Mouse (Mus musculus) urinary bladder, adult 18-20 months (tissue): ENCODE measurements at regions not wholly inside any gene's neighbourhood (a gene's known extent, or its start where the extent isn't known, plus 50 kb on each side); places are given as distances from the start of the nearest gene placed in this dataset.

ENCODE experiments used
- DNase-seq, 2 experiments: peaks; one replicate each; pipeline ENCODE4 v3.0.0; 2022; ENCODE audit warnings: low spot score in 2 of 2, mixed read lengths in 2 of 2

- no peak for DNase-seq
These were observed 57.9 kb downstream of the Sox9 start for GRCm38 (mm10) chr11:112839721-112840494.

GRCm38 (mm10) chr11:112840495-112840828 lies 58.4 kb downstream of the Sox9 start:
- no peak for DNase-seq

DNA sequence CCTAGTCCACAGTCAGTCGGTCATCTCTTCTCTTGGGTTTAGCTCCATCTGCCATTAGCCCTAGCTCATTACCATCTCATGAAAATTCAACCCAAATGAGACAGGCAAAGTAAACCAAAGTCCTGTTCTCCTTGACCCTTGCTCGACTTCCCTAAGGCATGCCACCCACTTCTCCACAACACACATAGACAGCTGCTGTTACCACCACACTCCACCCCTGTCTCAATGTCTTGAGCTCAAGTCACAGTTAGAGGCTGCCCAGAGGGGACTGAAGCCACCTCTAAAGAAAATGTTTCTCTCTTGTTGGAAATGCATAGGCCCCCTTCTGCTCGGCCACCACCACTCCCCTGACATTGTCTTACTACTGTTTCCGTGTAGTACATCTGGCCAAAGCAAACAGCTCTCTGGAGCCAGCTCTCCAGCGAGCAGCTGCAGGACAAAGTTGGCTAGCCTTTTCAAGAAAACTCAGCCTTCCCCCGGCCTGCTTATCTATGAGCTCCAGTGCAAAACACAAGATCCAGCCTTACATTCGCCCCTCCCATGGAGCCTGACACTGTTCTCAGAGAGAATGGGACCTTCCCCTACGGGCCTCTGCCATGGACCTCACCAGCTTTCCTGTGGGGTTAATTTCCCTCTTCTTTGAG lies 62.4 kb downstream of the Sox9 start:
- no peak for DNase-seq

DNA sequence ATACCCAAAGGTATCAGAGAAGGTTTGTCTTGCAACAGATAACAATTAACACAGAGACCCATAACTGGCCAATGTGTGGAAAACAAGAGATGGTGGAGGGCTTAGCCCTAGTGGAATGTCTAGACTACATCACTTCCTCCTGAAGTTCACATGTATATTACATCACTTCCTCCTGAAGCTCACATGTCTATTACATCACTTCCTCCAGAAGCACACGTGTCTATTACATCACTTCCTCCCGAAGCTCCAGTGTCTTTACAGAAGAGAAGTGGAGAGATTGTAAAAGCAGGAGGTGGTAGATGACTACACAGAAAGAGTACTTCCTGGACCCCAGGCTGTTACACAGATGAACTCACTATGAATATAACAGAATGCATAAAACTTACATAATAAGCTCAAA lies 65.1 kb downstream of the Sox9 start:
- DNase-seq, result no peak

DNA sequence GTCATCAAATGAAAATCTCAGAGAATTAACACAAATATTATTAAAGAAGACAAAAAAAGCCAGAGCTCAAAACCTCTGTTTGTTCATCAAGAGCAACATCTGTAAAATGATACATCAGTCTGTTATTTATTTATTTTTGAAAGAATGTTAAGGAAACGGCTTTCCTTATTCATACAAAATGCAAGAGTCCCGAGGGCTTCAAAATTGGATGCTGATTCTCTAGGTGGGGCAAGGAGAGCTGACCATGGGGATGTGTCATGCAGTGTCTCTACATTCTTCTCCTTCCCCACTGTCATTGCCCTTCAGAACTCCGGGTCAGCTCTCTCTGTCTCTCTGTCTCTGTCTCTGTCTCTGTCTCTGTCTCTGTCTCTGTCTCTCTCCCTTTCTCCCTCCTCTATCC lies 65.8 kb downstream of the Sox9 start:
- DNase-seq, result no peak

GRCm38 (mm10) chr11:112849974-112850373 lies 68.0 kb downstream of the Sox9 start:
- no peak for DNase-seq

DNA sequence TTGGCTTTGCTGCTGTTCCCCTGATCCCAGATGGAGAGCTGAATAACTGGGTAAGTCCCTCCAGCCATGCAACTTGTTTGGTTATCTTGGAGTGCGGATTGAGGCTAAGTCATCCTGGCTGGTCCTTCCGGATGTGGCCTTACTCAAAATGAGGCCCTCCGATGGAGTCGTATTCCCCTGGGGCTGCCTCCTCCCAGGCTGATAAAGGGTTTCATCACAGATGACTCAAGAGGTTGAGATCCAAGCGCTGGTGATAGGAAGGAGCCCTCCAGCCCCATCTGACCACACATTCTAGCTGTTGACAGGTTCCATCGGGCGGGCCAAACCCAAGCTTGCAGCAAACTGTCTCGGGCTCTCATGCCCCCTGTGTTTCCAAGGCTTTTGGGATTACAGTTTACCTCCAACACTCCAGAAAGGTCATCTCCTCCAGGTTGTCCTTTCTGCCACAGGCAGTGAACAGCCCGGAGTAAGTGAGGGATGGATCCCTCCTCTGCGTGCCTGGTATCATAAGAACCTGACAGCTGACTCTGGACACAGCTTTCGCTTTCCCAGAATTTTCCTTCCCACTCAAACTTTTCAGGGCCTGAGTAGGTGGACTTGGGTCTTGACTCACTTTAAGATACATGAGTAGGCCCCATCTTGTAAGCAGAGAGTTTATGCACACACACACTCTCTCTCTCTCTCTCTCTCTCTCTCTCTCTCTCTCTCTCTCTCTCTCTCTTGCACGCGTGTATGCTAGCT lies 68.7 kb downstream of the Sox9 start:
- DNase-seq, result peak in 1 of 2 experiments; percentile 43

GRCm38 (mm10) chr11:112851321-112851720 lies 69.3 kb downstream of the Sox9 start:
- no peak for DNase-seq

DNA sequence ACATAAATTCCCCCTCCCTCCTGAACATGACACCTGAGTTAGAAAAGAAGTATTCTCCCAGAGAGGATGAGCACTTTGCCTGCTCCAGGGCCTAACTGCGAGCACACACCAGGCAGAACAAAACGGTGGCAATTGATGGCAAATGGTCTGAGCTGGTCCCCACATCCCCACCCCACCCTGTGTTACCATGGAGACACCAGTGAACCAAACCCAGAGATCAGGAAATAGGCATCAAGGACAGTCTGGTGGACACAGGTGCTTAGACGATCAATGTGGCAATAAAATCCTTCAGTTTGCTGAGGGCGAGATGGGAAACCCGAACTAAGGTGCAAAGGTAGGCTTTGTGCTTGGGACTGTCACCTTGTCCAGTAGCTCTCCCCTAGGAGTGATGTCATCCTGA lies 74.0 kb downstream of the Sox9 start:
- no peak for DNase-seq

GRCm38 (mm10) chr11:112859309-112859708 lies 77.3 kb downstream of the Sox9 start:
- no peak for DNase-seq

- no peak for DNase-seq
These were observed 78.8 kb downstream of the Sox9 start for GRCm38 (mm10) chr11:112860797-112861196.

DNA sequence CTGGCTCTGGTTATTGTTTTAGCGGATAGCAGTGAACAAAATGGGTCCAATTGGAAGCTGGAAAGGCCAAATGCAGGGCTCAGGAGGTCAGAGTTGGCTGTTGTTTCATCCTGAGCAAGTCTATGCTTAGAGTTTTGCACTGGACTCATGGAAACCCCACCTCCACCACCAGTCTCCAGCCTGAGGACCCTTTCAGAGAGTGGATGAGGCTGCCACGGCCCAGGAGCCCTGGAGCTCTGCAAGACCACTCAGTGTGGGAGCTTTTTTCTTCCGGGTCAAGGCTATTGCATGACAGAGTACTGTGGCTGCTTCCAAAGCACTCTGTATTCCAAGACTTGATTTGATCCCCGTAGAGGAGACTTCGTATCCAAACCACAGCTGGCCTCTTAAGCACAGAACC lies 79.2 kb downstream of the Sox9 start:
- DNase-seq, result no peak

GRCm38 (mm10) chr11:112865836-112866235 lies 83.8 kb downstream of the Sox9 start:
- no peak for DNase-seq

- no peak for DNase-seq
These were observed 87.5 kb downstream of the Sox9 start for GRCm38 (mm10) chr11:112869571-112869970.

- no peak for DNase-seq
These were observed 88.4 kb downstream of the Sox9 start for GRCm38 (mm10) chr11:112870201-112871035.

DNA sequence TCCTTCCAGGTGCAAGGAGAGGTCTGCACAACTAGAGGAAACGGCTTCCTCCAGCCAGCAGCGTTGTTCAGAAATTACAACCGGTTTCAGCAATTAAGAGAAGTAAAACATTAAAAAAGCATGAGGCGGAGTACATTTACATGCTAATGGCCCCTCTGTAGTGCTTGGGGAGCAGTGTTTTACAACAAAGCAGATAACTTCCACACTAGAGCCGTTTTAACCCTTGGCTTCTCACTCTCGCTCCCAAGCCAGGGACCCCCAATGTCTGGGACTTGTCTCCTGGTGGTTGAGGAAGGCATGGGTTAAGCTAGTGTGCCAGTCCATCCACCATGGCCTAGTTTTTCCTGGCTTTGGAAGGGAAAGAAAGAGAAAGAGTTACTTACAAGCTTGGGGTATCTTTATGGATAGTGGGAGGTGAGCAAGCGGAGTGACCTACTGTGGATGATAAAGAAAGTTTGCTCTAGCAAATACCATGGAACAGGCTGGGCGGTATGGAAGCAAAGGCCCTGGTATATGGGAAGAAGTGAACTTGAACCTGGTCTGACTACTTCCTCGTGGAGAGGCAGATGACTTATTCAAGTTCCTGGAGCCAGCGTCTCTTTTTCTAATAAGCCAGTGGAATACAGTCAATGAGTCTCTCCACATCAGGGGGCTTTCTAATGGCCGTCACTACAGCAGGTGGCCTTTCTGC lies 90.8 kb downstream of the Sox9 start:
- no peak for DNase-seq

DNA sequence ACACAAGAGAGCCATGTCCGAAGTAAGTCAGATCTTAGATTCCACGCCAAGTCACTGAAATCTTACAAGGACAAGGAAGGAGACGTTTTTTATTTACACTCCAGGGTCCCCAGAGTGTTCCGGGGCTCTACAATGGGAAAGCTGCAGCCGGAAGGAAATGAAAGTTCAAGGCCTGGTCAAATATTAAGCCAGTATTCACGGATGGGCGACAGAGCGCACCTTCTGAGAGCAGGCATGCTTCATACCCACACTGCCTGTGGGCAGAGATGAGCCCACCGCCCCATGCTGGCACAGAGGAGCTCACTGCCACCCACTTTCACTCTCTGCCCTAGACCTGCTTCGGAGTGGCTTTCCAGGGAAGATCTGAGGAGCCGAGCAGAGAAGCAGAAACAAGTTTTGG lies 92.2 kb downstream of the Sox9 start:
- no peak for DNase-seq

- DNase-seq, result no peak
These were observed 94.2 kb downstream of the Sox9 start for GRCm38 (mm10) chr11:112876226-112876625.

DNA sequence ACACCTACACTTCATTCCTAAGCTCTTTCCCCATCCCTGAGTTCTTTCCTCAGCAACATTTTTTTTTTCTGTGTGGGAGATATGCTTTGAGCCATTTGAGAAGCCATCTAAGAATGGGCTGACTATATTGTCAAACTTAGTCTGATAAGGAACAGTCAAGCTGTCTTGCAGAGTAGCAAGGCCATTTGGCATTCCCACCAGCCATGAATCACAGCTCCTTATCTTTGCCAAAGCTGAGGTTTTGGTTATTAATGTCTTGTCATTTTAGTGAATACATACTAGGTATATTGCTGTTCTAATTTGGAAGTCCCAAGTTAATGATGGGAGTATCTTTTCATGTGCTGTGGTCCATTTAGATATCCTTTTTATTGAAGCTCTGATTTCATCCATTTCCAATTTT lies 96.4 kb downstream of the Sox9 start:
- DNase-seq, result no peak

DNA sequence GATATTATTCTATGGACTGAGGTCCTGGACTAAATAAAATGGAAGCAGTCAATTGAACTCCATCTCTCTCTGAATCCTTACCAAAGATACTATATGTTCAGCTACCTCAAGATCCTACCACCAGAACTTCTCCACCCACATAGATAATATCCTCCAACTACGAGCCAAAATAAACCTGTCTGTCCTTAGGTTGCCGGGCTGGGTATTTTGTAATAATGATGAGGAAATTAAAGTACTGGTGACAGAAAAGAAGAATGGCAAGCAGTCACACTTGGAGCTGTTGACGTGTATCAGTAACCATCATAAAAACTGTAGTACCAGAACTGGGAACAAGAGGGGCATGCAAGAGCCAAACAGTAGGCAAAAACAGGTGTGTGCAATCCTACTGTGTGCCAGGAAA lies 98.7 kb downstream of the Sox9 start:
- no peak for DNase-seq

- DNase-seq, result no peak
These were observed 103.4 kb downstream of the Sox9 start for GRCm38 (mm10) chr11:112885336-112885940.
